Mouse (Mus musculus): ENCODE data around the gene 9230110F15Rik.
"Not testable (repeated sequence)": the region's sequence is repeated elsewhere in the genome, so short reads cannot be mapped to it uniquely, and the experiment has no call there.

9230110F15Rik gene

DNA sequence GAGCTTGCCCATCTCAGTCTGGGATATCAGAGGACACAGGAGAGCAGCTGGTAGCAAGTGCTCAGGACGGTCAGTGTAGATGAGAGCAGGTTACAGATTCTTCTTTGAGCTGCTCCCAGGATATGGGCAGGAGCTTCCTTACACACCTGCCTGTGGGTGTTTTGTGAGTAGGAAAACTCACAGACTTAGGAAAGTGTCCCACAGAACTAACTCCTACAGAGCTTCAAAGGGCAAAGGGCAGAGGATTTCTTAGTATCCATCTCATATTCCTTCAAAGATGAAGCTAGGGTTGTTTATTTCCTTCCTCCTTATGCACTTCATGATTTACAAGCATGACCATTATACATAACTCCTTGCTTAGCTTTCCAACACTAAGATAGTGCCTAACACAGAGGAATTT, at the start of gene 9230110F15Rik:
9230110F15Rik (minus strand) TSS at position 101 of the 400 bp plus-strand sequence.
- DNase-seq = no peak

DNA sequence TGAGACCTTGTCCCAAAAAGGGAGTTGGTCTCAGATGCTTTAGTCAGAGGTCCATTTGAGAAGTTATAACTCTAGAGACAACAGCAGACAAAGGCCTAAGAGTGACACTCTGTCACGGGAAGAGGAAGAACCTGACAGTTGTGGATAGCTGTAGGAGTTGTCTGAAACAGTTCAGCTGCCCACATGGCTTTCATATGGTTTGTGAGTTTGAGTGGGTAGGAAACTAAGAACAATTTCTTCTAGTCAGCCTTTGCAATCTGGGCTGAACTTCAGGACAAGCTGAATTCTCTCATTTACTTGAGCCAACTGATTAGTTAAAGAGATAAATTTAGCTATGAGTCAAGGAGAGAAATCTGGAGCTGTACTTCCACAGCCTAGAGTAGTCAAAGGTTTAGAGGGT, 49.2 kb upstream of the 9230110F15Rik start:
- peak; percentile 51 for DNase-seq

DNA sequence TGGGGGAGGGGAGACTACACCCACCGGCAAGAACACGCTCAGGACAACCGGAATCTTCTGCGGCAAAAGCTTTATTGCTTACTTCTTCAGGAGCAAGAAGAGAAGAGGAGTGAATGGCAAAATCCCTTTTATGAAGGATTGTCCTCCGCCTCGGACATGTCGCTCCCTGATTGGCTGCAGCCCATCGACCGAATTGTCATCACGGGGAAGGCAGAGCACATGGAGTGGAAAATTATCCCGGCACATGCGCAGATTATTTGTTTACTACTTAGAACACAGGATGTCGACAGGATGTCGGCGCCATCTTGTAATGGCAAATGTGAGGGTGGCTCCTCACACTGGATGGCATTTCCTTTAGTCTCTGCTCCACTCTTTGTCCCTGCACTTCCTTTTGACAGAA, 26.1 kb downstream of the 9230110F15Rik start:
- DNase-seq = not testable (repeated sequence)

DNA sequence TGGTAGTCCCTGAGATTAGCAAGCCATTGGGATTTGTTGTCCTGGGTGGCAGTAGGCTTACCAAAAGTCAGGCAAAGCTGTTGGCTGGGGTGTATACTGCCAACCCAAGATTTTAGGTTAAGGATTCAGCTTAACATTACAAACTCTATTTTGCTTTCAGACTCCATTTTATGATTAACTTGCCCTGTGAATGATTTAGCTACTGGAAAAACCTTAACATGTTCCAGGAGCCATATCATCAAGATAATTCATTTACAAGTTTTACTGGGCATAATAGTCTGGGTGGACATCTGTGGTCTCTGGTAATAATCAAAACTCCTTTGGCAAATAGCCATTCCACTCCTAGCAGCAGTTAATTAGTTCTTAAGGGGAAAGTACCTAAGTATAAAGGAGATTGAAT, 45.8 kb downstream of the 9230110F15Rik start:
- no peak for DNase-seq

DNA sequence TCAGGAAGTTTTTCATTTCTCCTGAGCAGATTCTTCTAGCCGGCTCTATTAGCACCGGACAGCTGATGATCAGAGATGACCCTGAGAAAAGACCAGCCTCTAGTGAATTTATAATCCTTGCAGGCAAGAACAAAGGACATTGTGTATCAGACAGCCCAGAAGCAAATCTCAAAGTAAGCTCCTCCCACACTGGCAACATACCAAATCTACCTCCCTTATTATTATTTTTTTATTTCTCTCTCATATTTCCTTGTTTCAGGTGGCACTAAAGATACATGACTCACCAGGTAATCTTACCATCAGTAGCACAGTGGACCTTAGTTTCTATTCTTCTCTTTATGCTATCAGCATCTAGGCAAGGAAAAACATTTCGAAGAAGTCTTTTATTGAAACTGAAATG, 53.9 kb downstream of the 9230110F15Rik start, which contains the start of the genes Gm27235 and D730048I06Rik:
Gm27235 (minus strand) TSS at position 101 of the 400 bp plus-strand sequence.
D730048I06Rik (minus strand) TSS at position 112 of the 400 bp plus-strand sequence.
- no peak for DNase-seq

Measured in right cerebral cortex, adult 18-20 months (tissue).